Mouse (Mus musculus): ENCODE data around the gene Nfasc.

DNA sequence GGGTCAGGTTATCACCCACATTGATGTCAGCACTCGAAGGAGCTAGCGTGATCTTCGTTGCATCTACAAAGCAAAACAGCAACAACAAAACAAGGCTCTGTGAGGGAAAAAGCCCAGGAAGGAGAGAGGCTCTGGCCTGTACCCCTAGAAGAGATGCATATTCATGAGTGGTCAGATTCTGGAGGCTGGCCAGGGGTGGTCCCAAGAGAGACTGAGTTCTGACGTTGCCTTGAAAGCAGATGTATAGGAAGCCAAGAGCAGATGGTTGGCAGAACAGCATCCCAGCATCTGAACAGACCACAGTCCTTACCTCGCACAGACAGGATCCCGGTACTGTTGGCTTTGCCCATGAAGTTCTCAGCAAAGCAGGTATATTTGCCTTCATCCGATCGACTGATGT, 218.5 kb downstream of the Nfasc start:
- TF ChIP-seq GATA1 (IDR thresholded peaks at IDR 0.05; ENCODE audit: borderline replicate concordance, low read length), result no peak
- TF ChIP-seq FLI1 (IDR thresholded peaks at IDR 0.05; ENCODE audit: low read length), result no peak

Data from megakaryocyte, embryonic 14.5 days (primary cell).